Mouse (Mus musculus) adrenal gland, postnatal 36 days (tissue): Measurements from ENCODE around the gene Dmxl2. TPM values are rescaled to one million over a fixed set of nuclear protein-coding genes. Genes with fewer than 3 reads are reported as not detected.

Experiments used
- total RNA-seq, 2 experiments: library from RNA; stranded (reverse); gene quantifications; 2 replicates each; pipeline ENCODE4 v1.2.3; 2021

Dmxl2 gene
- total RNA-seq, 2 experiments from 2014 or later, result 14.3 to 16.0 TPM

Other genes with a start within 250 kb of the Dmxl2 start
- gene Cyp19a1, start 233.5 kb downstream of the Dmxl2 start, total RNA-seq, result not detected
- 1 to 10 TPM; 6.1 to 7.1 TPM for gene Gldn, start 215.1 kb downstream of the Dmxl2 start, total RNA-seq
- gene Sh2d7, start 37.4 kb upstream of the Dmxl2 start, total RNA-seq, result not detected
- gene Cib2, start 58.6 kb upstream of the Dmxl2 start, total RNA-seq, result 10 to 100 TPM; 33.7 to 44.0 TPM
- gene Idh3a, start 84.7 kb upstream of the Dmxl2 start, total RNA-seq, result 100 to 1,000 TPM; 269 to 284 TPM
- 100 to 1,000 TPM; 105 to 213 TPM for gene Acsbg1, start 160.2 kb upstream of the Dmxl2 start, total RNA-seq
- gene Dnaja4, start 197.2 kb upstream of the Dmxl2 start, total RNA-seq, result 10 to 100 TPM; 17.7 to 24.3 TPM
- gene Wdr61, start 232.9 kb upstream of the Dmxl2 start, total RNA-seq, result 10 to 100 TPM; 67.6 to 72.7 TPM